Mouse (Mus musculus): Measurements from ENCODE around the gene Hp1bp3. TPM values are rescaled to one million over a fixed set of nuclear protein-coding genes. Genes with fewer than 3 reads are reported as not detected.

The Hp1bp3 gene
- polyA plus RNA-seq, 1 experiment, result 59.9 TPM

- Histone ChIP-seq H3K27ac (ENCODE audit: insufficient read depth, low read length) (no peak overlapping the region), H3K27me3 (ENCODE audit: control insufficient read depth, insufficient read depth, low read length, poor library complexity, severe bottlenecking) (no peaks in the 10 kb centered on the region), H3K9ac (ENCODE audit: low read depth, poor library complexity, severe bottlenecking) (no peak overlapping the region), H3K9me3 (replicated peaks; ENCODE audit: control insufficient read depth, insufficient read depth, low read length, poor library complexity, severe bottlenecking) (no peaks in the 10 kb centered on the region), H3K4me1 (ENCODE audit: control insufficient read depth, insufficient read depth, low read length) (no peaks in the 10 kb centered on the region), H3K36me3 (ENCODE audit: control insufficient read depth, insufficient read depth, low read length, poor library complexity, severe bottlenecking) (peaks cover 9% of the 10 kb centered on the region), H3K4me3 (ENCODE audit: low read depth, low read length) (no peak overlapping the region)
- TF ChIP-seq EP300 (IDR thresholded peaks at IDR 0.05; ENCODE audit: insufficient read depth, low read depth, low read length), result no peak
- no peak for TF ChIP-seq POLR2A (IDR thresholded peaks at IDR 0.05; ENCODE audit: insufficient read depth, low read length)
- TF ChIP-seq CTCF (IDR thresholded peaks at IDR 0.05; ENCODE audit: low read depth, low read length), result no peak
Observed at GRCm38 (mm10) chr4:138180719-138181118, 35.4 kb upstream of the Hp1bp3 start.

GRCm38 (mm10) chr4:138184056-138184455, 32.0 kb upstream of the Hp1bp3 start:
- H3K27ac ChIP-seq (ENCODE audit: insufficient read depth, low read length), result no peak overlapping the region
- no peak overlapping the region for H3K4me3 ChIP-seq (ENCODE audit: low read depth, low read length)
- H3K4me1 ChIP-seq (ENCODE audit: control insufficient read depth, insufficient read depth, low read length), result no peaks in the 10 kb centered on the region
- H3K9ac ChIP-seq (ENCODE audit: low read depth, poor library complexity, severe bottlenecking), result no peak overlapping the region
- H3K9me3 ChIP-seq (replicated peaks; ENCODE audit: control insufficient read depth, insufficient read depth, low read length, poor library complexity, severe bottlenecking), result no peaks in the 10 kb centered on the region
- TF ChIP-seq CTCF (IDR thresholded peaks at IDR 0.05; ENCODE audit: low read depth, low read length), result no peak
- TF ChIP-seq POLR2A (IDR thresholded peaks at IDR 0.05; ENCODE audit: insufficient read depth, low read length), result no peak
- TF ChIP-seq EP300 (IDR thresholded peaks at IDR 0.05; ENCODE audit: insufficient read depth, low read depth, low read length), result no peak
- peaks cover 5% of the 10 kb centered on the region; the same call in 1 of the 2 replicates for H3K36me3 ChIP-seq (ENCODE audit: control insufficient read depth, insufficient read depth, low read length, poor library complexity, severe bottlenecking)
- no peaks in the 10 kb centered on the region for H3K27me3 ChIP-seq (ENCODE audit: control insufficient read depth, insufficient read depth, low read length, poor library complexity, severe bottlenecking)

GRCm38 (mm10) chr4:138184573-138184981, 31.5 kb upstream of the Hp1bp3 start:
- H3K36me3 ChIP-seq (ENCODE audit: control insufficient read depth, insufficient read depth, low read length, poor library complexity, severe bottlenecking), result peaks cover 5% of the 10 kb centered on the region; the same call in 1 of the 2 replicates
- no peak overlapping the region for H3K4me3 ChIP-seq (ENCODE audit: low read depth, low read length)
- no peak overlapping the region for H3K27ac ChIP-seq (ENCODE audit: insufficient read depth, low read length)
- TF ChIP-seq EP300 (IDR thresholded peaks at IDR 0.05; ENCODE audit: insufficient read depth, low read depth, low read length) (no peak), CTCF (IDR thresholded peaks at IDR 0.05; ENCODE audit: low read depth, low read length) (no peak), POLR2A (IDR thresholded peaks at IDR 0.05; ENCODE audit: insufficient read depth, low read length) (no peak)
- no peaks in the 10 kb centered on the region for H3K4me1 ChIP-seq (ENCODE audit: control insufficient read depth, insufficient read depth, low read length)
- no peaks in the 10 kb centered on the region for H3K27me3 ChIP-seq (ENCODE audit: control insufficient read depth, insufficient read depth, low read length, poor library complexity, severe bottlenecking)
- H3K9ac ChIP-seq (ENCODE audit: low read depth, poor library complexity, severe bottlenecking), result no peak overlapping the region
- H3K9me3 ChIP-seq (replicated peaks; ENCODE audit: control insufficient read depth, insufficient read depth, low read length, poor library complexity, severe bottlenecking), result no peaks in the 10 kb centered on the region

- Histone ChIP-seq H3K36me3 (ENCODE audit: control insufficient read depth, insufficient read depth, low read length, poor library complexity, severe bottlenecking) (peaks cover 4% of the 10 kb centered on the region; the same call in 1 of the 2 replicates), H3K4me3 (ENCODE audit: low read depth, low read length) (no peak overlapping the region), H3K9ac (ENCODE audit: low read depth, poor library complexity, severe bottlenecking) (no peak overlapping the region), H3K4me1 (ENCODE audit: control insufficient read depth, insufficient read depth, low read length) (no peaks in the 10 kb centered on the region), H3K27me3 (ENCODE audit: control insufficient read depth, insufficient read depth, low read length, poor library complexity, severe bottlenecking) (no peaks in the 10 kb centered on the region), H3K9me3 (replicated peaks; ENCODE audit: control insufficient read depth, insufficient read depth, low read length, poor library complexity, severe bottlenecking) (no peaks in the 10 kb centered on the region), H3K27ac (ENCODE audit: insufficient read depth, low read length) (no peak overlapping the region)
- TF ChIP-seq POLR2A (IDR thresholded peaks at IDR 0.05; ENCODE audit: insufficient read depth, low read length) (no peak), EP300 (IDR thresholded peaks at IDR 0.05; ENCODE audit: insufficient read depth, low read depth, low read length) (no peak), CTCF (IDR thresholded peaks at IDR 0.05; ENCODE audit: low read depth, low read length) (no peak)
Observed at GRCm38 (mm10) chr4:138185961-138186360, 30.1 kb upstream of the Hp1bp3 start.

- Histone ChIP-seq H3K4me3 (ENCODE audit: low read depth, low read length) (no peak overlapping the region), H3K36me3 (ENCODE audit: control insufficient read depth, insufficient read depth, low read length, poor library complexity, severe bottlenecking) (no peaks in the 10 kb centered on the region), H3K4me1 (ENCODE audit: control insufficient read depth, insufficient read depth, low read length) (no peaks in the 10 kb centered on the region), H3K9ac (ENCODE audit: low read depth, poor library complexity, severe bottlenecking) (no peak overlapping the region), H3K27ac (ENCODE audit: insufficient read depth, low read length) (no peak overlapping the region), H3K27me3 (ENCODE audit: control insufficient read depth, insufficient read depth, low read length, poor library complexity, severe bottlenecking) (no peaks in the 10 kb centered on the region), H3K9me3 (replicated peaks; ENCODE audit: control insufficient read depth, insufficient read depth, low read length, poor library complexity, severe bottlenecking) (no peaks in the 10 kb centered on the region)
- no peak for TF ChIP-seq EP300 (IDR thresholded peaks at IDR 0.05; ENCODE audit: insufficient read depth, low read depth, low read length)
- TF ChIP-seq POLR2A (IDR thresholded peaks at IDR 0.05; ENCODE audit: insufficient read depth, low read length), result no peak
- TF ChIP-seq CTCF (IDR thresholded peaks at IDR 0.05; ENCODE audit: low read depth, low read length), result no peak
Observed at GRCm38 (mm10) chr4:138187995-138188394, 28.1 kb upstream of the Hp1bp3 start.

GRCm38 (mm10) chr4:138192561-138192960, 23.5 kb upstream of the Hp1bp3 start:
- Histone ChIP-seq H3K36me3 (ENCODE audit: control insufficient read depth, insufficient read depth, low read length, poor library complexity, severe bottlenecking) (no peaks in the 10 kb centered on the region), H3K4me3 (ENCODE audit: low read depth, low read length) (no peak overlapping the region)
- TF ChIP-seq EP300 (IDR thresholded peaks at IDR 0.05; ENCODE audit: insufficient read depth, low read depth, low read length) (no peak), CTCF (IDR thresholded peaks at IDR 0.05; ENCODE audit: low read depth, low read length) (no peak), POLR2A (IDR thresholded peaks at IDR 0.05; ENCODE audit: insufficient read depth, low read length) (no peak)

More at GRCm38 (mm10) chr4:138192561-138192960, 23.5 kb upstream of the Hp1bp3 start:
- H3K9me3 ChIP-seq (replicated peaks; ENCODE audit: control insufficient read depth, insufficient read depth, low read length, poor library complexity, severe bottlenecking), result no peaks in the 10 kb centered on the region
- H3K9ac ChIP-seq (ENCODE audit: low read depth, poor library complexity, severe bottlenecking), result no peak overlapping the region
- no peak overlapping the region for H3K27ac ChIP-seq (ENCODE audit: insufficient read depth, low read length)
- no peaks in the 10 kb centered on the region for H3K27me3 ChIP-seq (ENCODE audit: control insufficient read depth, insufficient read depth, low read length, poor library complexity, severe bottlenecking)
- no peaks in the 10 kb centered on the region for H3K4me1 ChIP-seq (ENCODE audit: control insufficient read depth, insufficient read depth, low read length)

Data from ES-Bruce4 (cell line).